Mouse (Mus musculus): ENCODE data around the gene Myh7.
A peak's percentile ranks its signal among the peaks of the same experiment; 100 is the strongest.
"Not testable (repeated sequence)": the region's sequence is repeated elsewhere in the genome, so short reads cannot be mapped to it uniquely, and the experiment has no call there.

The Myh7 gene

DNA sequence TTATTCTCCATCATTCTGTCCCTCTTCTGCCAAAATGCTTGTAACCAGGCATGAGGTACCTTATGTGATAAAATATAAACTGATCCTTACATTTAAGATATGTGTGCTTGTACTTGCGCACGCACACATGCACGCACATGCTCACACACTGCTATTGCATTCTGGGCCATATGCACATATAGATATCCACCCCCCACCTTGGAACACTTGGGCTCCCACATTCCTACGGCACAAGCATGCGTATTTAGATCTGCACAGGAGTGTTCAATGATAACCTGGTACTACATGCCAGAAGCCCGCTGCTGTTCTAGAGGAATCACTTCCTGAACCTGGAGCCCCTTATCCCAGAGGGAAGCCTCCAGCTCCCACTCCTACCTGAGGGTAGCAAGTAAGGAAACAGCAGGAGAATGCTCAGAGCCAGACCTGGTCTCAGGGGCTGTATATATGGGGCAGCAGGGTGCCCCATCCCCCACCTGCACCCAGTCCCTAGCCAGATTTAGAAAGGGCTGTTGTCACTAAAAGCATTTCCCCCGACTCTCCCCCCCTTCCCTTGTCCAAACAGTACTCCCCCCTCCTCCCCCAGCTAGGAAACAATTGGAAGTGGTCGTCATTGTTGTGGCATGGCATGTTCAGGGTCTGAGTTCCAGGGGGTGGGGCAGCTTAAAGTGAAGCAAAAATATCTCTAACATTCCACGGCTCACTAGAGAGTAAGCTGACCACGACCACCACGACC is at the start of gene Myh7:
Myh7 (minus strand) TSS at position 491 of the 733 bp plus-strand sequence.
- DNase-seq (ENCODE audit: low spot score in 2 of 2) = no peak

DNA sequence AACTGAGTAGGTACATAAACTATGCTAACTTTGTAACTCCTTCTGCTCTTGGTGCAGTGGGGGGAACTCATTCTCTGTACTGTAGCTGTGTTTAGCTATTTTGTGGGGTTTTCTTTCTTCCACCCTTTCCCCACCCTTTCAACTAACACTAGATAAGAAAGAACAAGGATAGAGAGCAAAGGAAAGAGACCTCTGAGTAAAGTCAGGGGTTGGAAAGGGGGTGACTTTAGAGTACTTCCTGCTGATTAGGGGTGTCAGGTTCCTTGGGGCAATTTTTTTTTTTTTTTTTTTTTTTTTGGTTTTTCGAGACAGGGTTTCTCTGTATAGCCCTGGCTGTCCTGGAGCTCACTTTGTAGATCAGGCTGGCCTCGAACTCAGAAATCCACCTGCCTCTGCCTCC is 49.3 kb upstream of the Myh7 start:
- not testable (repeated sequence) for DNase-seq (ENCODE audit: low spot score in 2 of 2)

DNA sequence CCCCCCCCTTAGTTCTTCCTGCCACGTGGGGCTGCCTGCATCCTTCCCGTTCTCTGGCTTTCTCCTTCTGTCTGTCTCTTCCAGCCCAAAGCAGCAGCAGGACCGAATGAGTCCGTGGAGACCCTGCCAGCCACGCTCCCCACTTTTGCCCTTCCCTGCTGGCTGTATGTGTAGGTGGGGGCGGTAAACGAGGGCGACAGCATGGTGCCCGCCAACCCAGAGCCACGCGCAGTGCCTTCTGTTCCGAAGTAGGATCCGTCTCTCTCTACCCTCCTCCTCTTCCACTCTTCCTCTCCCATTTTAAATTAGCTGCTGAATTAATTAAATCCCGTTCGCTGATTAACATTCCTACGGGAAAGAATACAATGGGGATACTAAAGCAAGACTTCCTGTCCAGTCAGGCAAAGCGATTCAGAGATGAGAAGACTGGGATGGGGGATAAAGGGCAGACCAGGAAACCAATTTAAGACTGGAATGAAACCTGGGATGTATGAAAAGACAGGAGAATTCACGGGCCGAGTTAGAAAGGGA is 38.3 kb upstream of the Myh7 start:
- DNase-seq (ENCODE audit: low spot score in 2 of 2) = no peak

DNA sequence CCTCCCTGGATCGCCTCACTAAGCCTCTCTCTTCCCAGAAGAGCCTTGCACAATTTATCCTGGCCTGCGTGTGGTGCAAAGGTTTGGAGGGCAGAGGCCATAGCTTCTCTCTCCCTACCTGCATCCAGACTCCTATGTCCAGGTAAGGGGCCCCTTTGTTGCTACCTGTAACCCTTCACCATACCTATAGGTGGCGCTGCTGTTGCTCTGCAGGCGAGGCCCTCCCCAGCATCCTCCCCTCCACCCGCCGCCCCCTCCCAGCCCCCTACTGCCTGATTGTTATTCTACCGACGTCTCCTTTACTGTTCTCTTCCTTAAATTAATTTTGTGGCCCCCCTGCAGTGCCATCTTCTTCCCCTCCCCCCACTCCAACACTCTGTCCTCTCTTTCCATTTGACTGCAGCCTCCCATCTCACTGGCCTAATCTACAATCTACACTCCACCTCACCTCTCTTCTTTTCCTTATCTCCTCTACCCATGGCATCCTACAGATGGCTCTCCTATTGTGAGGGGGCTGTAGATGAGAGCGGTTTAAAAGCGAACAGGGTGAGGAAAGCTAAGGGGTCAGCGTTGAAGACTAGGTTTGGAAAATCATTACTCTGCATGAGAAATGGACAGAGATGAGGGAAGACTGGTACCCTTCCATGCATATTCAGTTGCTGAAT is 34.7 kb upstream of the Myh7 start:
- DNase-seq (ENCODE audit: low spot score in 2 of 2) = peak in 1 of 2 experiments; percentile 23

DNA sequence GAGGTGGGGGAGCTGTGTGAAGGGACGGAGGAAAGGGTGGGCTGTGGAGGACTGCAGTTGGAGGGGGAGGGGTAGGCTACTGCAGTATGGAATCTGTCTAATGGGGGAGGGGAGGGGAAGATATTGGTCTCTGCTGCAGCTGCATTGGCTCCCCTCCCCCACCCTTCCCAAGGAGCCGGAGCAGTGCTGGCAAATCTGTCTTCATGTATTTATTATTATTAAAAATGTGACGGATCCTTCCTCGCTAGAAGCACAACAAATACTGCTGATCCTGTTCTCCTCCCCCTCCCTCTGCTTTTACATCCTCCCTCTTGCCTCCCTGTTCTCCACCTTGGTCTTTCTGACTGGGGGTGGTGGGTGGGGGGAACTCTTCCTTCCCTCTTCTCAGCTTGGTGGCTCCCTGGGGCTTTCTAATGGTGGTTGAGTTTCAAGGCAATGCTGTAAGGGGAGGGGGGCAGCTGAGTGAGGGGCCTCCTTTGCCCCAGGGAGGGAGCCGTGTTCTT is 34.0 kb upstream of the Myh7 start:
- DNase-seq (ENCODE audit: low spot score in 2 of 2) = no peak

DNA sequence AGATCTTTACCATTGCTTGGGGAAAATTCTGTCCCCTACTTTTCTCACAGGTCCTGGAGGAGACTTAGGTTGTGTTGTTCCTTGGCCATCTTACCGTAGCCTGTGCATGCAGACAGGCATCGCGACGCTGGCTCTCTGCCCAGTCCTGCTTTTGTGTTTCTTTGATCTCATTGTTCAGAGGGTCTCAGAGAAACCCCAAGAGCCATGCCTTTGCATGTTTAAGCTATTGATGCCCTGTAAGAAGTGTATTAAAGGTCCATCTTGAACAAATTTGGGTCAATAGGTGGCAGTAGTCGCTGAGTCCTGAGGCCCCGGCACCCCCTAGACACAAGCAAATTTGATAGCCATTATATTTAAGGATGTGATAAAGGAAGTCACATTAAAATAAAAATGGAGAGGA is 33.2 kb upstream of the Myh7 start:
- no peak for DNase-seq (ENCODE audit: low spot score in 2 of 2)

DNA sequence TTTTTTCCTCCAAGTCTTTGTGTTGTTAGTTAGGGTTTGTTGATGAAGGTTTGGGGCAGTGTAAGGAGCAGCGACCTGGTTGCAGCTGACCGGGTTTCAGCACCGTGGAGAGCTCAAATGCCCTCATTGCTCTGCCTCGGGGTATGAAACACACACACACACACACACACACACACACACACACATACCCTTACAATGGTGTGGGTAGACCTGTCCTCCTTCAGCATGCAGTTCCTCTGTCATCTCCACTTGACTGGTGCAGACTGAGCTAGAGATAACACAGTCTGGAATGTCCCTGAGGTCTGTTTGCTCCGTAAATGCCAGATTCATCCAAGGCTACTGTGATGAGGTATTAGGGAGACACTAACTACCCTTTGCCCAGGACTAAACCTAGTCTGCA is 32.8 kb upstream of the Myh7 start:
- no peak for DNase-seq (ENCODE audit: low spot score in 2 of 2)

DNA sequence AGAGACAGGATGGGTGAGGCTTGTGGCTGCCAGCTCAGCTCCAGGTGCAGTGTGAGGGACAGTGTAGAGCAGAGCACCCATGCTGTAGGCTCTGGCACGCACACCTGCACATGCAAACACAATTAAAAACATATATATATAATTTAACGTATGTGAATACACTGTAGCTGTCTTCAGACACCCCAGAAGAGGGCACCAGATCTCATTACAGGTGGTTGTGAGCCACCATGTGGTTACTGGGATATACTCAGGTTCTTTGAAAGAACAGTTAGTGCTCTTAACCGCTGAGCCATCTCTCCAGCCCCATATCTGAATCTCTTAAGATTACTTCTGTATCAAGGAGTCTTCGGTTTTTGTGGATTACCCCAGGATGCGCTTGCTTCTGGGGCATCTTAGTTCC is 31.1 kb upstream of the Myh7 start:
- peak in 1 of 2 experiments; percentile 12 for DNase-seq (ENCODE audit: low spot score in 2 of 2)

DNA sequence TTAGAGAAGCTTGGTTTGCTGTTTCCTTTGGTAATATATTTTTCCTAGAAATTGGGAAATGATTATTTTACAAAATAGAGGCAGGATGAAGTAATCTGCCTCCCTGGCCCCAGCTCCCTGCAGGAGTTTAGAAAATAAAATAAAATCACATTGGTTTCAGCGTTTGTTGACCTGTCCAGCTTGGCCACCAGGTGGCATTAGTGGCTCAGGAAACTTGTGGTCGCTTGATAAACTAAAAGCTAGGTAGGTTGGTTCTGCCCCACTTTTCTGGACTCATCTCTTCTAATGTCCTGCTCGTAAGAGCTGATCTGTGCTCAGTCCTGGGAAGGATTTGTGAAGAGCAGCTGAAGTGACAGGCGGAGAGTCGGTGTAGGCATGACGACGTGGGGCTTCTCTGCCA is 29.8 kb upstream of the Myh7 start:
- DNase-seq (ENCODE audit: low spot score in 2 of 2) = peak; percentile 62 to 64

DNA sequence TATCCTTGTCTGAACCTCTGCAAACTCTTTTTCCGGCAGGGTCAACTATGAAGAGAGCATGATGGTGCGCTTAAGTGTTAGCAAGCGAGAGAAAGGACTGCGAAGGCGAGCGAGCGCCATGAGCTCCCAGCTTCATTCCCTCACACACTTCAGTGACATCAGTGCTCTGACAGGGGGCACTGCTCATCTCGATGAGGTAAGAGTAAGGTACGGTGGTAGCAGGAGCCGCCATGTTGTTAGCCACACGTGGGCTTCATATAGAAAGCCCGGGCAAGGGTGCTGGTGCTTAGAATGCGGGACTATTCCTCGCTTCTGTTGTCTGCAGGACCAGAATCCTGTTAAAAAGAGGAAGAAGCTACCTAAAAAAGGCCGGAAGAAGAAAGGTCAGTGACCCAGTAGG is 28.6 kb upstream of the Myh7 start:
- DNase-seq (ENCODE audit: low spot score in 2 of 2) = no peak

DNA sequence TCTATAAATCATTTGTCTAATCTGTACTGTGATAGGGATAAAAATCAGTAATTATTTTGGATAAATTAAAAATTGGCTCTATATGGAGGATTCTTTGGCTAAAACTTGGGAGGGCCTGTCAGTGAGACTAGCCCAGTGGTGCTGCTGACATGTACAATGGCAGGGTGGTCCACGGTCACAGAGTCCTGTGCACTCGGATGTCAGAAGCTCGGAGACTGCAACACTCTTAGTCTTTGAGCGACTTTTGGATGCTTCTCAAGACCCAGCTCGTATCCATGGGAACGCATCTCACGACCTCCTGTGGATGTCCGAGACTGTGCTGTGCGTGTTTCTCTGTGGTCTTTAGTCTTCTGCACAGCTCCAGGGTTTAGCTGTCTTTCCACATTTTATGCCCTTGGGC is 26.0 kb upstream of the Myh7 start:
- no peak for DNase-seq (ENCODE audit: low spot score in 2 of 2)

DNA sequence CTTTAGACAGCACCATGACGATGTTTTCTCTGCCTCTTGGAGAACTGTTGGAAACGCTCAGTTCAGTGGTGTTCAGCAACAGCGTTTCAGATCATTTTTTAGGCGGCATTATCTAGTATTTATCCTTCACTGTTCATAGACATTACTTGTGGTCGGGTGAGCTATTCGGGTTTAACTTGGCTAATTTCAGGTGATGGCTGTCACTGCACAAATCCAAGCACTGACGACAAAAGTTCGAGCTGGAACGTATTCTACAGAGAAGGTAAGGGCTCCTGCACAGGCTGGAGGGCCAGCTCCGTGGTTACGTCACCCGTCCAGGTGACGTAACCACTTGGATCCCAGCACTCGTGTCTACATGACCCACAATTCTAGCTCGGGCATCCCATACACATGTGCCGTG is 22.4 kb upstream of the Myh7 start:
- no peak for DNase-seq (ENCODE audit: low spot score in 2 of 2)

DNA sequence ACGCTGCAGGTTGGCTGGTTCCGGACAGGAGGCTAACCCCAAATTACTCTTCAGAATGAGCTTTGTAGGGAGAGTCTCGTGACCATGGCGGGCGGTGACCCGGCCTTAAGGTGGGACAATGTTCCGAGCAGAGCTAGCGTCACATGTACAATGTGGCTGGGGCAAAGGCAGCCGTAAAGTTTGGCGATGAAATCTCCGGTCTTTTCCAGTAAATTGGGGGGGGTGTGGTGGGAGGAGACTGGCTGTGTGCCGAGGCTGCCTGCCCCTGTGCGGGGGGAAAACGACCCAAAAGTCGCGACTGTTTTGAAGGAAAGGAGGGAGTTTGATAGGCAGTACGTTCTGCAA is 21.3 kb upstream of the Myh7 start:
- DNase-seq (ENCODE audit: low spot score in 2 of 2) = no peak

DNA sequence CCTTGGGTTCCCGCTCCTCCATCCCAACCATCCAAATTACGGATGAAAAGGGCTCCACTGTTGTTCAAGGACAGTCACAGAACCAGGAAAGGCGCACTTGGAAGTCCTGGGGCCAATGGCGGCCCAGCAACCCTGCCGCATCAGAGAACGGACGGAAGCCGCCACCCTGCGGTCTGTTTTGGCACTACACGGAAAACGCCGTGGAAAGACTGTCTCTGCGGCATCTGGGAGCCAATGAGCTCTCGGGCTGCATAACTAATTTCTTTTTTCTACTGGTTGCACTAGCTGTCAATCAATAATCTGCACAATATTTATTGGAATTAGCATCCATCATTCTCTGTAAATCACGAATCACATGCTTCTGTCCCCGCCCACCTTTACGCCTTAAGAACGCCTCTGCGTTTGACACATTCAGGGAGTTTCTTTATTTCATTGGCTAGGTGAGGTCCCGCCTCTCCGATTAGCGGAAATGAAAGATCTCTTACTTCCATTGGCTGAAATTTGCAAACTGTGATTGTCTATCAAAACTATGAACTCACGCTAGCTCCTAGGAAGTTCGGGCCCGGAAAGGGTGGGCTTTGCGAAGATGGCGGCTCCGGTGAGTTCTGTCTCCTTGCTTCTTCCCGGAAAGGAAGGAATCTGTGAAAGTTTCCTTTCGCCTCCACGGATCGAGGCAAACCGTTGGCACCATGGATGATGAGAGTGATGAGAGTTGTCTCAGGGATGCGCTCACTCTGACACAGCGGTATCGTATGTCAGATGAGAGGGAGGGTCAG is 20.8 kb upstream of the Myh7 start, which contains the start of gene Ngdn:
Ngdn (plus strand) TSS at position 464 of the 776 bp plus-strand sequence.
- peak; percentile 97 for DNase-seq (ENCODE audit: low spot score in 2 of 2)

DNA sequence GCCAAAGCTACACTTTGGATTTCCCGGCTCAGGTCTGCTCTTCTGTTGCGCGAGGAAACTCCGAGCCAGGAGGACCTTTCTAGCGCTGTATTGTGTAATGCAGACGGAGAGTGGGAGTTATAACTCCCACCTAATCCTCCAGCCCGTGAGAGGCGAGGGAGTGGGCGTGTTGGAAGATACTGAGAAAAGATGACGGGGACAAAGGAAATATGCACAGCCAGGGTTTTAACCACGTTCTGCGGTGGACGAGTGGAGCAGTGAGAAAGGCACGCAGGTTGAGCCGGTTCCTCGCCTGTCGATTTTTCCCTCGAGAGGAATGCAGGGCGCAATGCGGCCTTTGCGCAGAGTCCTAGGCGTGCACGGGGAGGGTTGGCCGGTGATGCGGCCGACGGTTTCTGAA is 20.2 kb upstream of the Myh7 start:
- DNase-seq (ENCODE audit: low spot score in 2 of 2) = no peak

DNA sequence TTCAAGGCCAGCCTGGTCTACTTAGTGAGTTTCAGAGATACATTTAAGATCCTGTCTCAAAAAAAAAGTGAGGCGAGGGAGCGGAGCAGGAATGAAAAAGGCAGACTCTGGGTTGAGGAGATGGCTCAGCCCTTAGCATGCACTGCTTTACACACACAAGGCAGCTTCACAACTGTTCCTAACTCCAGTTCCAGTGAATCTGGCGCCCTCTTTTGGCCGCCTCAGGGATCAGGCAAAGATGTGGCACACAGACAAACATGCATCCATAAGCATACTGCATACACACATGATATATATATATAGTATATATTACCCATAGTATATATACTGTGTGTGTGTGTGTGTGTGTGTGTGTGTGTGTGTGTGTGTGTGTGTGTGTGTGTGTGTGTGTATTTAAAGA is 16.7 kb upstream of the Myh7 start:
- DNase-seq (ENCODE audit: low spot score in 2 of 2) = no peak

DNA sequence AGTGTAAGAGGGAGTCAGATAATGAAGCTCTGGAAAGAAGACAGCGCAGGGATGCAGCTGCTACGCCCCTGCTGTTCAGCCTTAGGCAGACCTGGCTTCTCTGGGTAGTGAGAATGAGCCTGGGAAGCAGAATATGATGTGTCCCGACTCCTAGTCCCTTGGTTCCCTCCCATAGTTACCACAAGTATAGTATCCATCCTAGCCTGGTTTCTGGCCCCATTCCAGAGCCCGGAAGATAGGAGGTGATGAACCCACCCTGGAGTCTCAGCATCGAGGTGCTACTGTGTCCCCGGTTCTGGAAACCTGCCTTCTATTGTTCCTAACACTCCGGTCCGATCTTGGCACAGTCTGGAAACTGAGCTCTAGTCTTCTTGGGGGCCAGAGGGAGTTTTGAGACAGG is 14.0 kb upstream of the Myh7 start:
- DNase-seq (ENCODE audit: low spot score in 2 of 2) = no peak

DNA sequence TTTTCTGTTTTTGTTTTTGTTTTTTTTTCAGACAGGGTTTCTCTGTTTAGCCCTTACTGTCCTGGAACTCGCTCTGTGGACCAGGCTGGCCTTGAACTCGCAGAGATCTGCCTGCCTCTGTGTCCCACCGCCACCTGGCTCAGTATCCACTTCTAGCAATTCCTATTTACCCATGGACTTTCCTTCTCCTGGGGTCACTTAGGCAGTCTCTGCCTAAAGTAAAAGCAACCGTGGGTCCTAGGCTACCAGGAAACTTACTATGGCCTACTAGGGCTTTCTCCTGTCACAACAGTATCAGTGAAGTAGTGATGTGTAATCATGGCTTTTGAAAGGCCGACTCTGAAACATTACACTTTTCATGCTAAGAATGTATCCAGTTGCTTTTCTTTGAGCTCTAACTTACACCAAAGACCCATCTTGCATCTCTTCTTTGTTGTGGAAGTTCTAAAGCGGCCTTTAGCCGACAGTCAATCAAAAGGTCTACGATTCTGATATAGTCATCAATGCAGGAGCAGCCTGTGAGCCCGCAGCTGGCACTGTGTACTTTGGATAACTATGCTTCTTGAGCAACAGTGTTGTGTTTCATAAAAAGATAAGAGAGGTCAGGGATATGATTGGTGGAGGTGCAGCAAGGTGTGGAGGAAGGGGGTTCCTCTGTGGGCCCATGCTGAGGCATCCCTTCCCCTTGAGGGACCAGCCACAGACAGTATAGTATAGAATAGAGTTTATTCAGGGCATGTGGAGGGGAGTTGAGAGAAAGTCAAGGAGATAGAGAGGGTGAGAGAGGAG is 12.9 kb upstream of the Myh7 start:
- no peak for DNase-seq (ENCODE audit: low spot score in 2 of 2)

DNA sequence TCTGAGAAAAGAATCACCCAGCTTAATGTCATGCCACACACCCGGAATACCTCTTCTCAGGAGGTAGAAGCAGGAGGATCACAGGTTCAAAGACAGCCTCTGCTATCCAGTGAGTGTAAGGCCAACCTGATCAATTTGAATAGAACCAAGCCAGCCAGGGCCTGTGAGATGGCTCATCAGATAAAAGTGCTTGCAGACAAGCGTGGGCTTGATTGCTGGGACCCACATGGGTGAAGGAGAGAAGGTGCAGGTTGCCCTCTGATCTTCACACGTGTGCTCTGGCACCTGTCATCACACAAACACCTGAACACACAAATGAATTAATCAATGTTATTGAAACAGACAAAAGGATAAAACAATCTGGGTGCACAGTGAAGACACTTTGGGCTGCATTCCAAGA is 12.1 kb upstream of the Myh7 start:
- DNase-seq (ENCODE audit: low spot score in 2 of 2) = no peak

DNA sequence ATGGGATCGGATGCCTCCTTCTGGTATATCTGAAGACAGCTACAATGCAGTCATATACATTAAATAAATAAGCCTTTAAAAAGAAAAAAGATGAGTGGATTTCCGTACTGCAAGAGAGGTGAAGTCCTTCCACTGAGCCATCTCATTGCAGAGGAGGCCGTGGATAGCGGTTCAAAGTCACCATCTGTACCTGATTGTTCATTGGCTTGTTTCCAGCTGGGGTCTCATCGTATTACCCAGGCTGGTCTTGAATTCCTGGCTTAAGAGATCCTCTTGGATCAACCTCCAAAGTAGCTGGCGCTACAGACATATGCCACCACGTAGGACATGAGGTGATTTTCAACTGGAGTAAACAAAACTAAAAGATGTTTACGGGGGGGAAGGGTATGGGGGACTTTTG is 11.5 kb upstream of the Myh7 start:
- no peak for DNase-seq (ENCODE audit: low spot score in 2 of 2)

DNA sequence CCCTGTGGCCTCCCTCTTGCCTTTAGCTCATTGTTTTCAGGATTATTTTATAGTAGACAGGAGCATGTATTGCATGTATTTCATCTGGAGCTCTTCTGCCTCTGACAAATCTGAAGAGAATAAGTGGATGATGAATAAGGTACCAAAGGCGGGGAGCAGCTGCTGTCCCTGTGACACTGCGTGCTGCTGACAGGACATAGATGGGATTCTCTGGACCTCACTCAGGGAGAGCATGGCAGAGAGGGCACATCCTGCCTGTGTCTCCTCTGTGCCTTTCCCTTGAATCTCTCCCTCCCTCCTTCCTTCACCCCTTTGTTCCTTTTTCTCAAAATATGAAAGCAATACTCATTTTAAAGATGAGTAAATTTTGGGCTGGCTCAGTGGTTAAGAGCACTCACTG is 11.1 kb upstream of the Myh7 start:
- no peak for DNase-seq (ENCODE audit: low spot score in 2 of 2)

All from natural killer cell, adult 2 months (primary cell).